Mouse (Mus musculus): ENCODE results near the gene Mvk. TPM values are rescaled to one million over a fixed set of nuclear protein-coding genes. Genes with fewer than 3 reads are reported as not detected.

Gene Mvk
- 15.7 and 16.0 TPM in 2 replicates for polyA plus RNA-seq (2012; rRNA removed)

DNA sequence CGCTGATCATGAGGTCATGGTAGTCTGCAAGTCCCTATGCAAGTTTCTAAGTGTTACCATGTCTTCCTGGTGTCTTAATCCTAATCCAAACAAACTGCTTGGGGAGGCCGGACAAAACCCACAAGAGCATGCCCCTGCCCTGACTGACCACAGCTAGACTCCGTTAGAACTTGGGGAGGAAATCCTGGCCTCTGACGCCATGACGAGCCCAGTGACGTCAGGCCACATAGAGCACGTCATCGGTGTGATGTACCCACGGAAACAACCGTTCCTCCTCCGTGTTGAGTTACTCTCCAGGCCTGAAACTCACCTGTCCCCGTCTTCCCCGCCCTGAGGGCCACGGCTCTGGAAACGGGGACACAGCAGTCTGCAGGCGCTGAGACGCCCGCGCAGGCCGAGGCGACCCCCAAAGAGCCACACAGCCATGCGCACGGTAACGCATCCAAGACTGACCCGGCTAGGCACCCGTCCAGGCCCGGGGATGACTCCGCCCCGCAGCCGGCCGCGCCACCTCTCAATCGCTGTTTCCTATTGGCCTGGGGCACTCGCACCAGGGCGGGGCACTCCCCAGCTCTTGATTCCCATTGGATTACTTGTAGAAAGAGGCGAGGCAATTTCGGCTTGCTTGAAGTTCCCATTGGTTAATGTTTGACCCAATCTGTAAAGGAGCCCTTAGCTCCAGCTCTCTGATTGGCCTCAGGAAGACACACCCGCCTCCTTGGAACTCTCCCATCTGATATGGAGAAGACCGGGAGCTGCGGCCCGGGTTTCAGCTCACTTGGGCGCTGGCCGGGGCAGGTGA, at the start of gene Mvk, which contains the start of gene Mmab:
Gene Mvk (plus strand): TSS at position 704 of the 802 bp plus-strand sequence.
Gene Mmab (minus strand): TSS at position 495 of the 802 bp plus-strand sequence.

Other genes starting within 250 kb of the Mvk start
- not detected in 2 replicates for gene Foxn4, start 170.5 kb upstream of the Mvk start, polyA plus RNA-seq (2012; rRNA removed)
- gene Myo1h, start 155.1 kb upstream of the Mvk start, polyA plus RNA-seq (2012; rRNA removed): 1.0 and 1.4 TPM in 2 replicates
- gene Kctd10, start 63.8 kb upstream of the Mvk start, polyA plus RNA-seq (2012; rRNA removed): 18.4 and 18.6 TPM in 2 replicates
- gene Ube3b, start 63.7 kb upstream of the Mvk start, polyA plus RNA-seq (2012; rRNA removed): 12.9 and 15.3 TPM in 2 replicates
- gene Mmab, start 209 bp upstream of the Mvk start, polyA plus RNA-seq (2012; rRNA removed): 9.4 and 9.6 TPM in 2 replicates
- gene Fam222a, start 123.7 kb downstream of the Mvk start, polyA plus RNA-seq (2012; rRNA removed): 1.0 and 1.1 TPM in 2 replicates
- 0.58 and 0.63 TPM in 2 replicates for gene Trpv4, start 214.2 kb downstream of the Mvk start, polyA plus RNA-seq (2012; rRNA removed)
- gene Gltp, start 246.7 kb downstream of the Mvk start, polyA plus RNA-seq (2012; rRNA removed): 14.7 and 16.2 TPM in 2 replicates

Measured in liver, embryonic 18 days (tissue).